Mouse (Mus musculus): ENCODE data around the gene Copz1.

Copz1 gene

DNA sequence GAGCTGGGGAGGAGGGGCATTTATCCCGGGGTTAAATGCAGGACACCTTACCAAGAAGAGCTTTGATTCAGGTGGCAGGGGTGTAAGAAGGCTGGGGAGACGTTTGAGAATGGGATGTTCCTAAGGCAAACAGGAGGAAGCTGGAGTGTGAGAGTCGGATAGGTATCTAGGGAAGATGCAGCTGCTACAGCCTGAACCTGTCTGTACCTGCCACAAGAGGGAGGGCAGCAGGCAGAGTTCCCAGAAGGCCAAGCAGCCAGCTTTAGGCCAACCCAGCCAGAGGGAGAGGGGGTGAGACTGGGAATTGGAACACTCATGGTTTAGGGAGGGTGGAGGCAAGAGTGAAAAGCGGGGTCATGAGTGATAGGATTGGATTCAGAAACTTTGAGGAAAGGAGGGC, 68.3 kb downstream of the Copz1 start:
- DNase-seq, result no peak

DNA sequence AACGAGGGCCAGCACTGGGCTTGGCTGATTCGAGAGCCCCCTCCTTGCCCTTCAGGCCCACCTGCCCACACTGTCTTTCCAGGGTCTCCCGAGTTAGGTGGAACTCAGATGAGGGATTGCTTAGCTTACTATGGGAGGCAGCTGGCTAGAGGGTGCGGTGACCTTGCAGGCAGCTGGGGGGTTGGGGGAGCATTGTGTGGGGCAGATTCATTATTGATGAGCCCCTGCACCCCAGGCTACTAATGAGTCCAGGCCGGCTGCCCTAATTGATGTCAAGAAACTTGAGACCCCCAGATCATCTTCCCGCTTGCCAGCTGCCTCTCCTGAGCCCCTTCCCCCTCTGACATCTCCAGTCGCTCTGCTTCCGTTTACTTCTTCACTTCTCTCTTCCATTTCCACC, 69.0 kb downstream of the Copz1 start:
- no peak for DNase-seq

DNA sequence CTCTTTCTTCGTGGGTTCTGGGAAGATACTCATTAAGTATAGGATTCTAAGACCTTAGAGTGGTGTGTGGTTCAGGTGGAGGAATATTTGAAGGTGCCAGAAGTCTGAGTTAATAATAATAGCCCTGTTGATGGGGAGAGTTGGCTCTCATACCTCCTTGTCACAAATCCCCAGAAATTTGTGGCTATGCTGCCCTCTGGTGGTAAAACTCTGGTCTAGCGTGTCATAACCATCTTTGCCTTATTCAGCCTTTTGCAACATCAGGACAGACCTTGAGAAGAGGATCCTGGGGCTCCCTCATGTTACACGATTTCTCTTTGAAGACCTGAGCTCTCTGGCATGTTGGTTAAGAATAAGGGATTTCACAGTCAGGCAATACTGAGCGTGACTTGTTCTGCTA, 69.9 kb downstream of the Copz1 start:
- peak in 1 of 2 experiments; percentile 44 for DNase-seq

DNA sequence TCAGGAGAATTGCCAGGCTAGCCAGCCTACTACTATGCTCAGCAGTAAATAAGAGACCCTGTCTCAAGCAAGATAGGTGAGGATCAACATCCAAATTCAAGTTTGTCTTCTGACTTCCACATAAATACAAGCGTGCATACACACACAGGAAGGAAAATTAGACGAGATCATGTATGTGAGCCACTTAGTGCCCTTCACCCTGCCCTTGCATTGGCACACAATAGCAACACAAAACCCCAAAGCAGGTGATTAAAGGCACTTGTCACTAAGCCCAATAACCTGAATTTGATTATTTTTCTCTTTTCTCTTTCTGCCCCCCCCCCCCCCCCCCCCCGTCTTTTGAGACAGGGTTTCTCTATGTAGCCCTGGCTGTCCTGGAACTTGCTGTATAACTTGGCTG, 70.5 kb downstream of the Copz1 start:
- DNase-seq, result no peak

DNA sequence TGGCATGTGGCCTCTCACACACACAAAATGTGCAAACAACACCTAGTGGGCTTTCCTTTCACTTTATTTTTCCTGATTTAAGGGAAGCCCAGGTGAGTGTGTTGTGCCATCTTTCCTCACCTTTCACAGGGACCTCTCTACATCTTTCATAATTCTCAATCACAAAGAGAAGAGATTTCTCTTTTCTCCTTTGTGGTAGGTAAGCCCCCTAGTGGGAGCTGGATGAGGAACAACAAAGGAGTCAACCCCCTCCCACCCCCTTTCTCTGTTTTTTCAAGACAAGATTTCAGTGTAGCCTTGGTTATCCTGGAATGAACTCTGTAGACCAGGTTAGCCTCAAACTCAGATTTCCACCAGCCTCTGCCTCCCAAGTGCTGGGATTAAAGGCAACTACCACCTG, 71.0 kb downstream of the Copz1 start:
- no peak for DNase-seq

DNA sequence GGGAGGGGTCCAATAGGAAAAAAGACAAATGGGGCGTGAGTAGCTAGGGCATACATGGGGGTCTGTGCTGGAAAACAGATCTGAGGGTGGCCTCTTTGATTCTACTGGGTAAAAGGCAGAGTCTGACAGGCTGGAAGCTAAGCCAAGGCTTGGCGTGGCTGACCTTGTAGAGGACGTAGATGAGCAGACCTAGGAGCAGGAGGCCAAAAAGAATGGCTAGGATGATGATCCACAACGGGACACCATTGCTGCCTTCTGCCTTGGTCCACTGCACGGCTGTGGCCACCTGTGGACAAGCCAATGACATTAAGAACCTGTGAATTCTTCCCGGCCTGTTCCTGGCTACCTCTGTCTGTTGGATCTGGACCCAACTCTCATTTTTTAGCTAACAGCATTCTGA, 73.3 kb downstream of the Copz1 start:
- DNase-seq, result no peak

DNA sequence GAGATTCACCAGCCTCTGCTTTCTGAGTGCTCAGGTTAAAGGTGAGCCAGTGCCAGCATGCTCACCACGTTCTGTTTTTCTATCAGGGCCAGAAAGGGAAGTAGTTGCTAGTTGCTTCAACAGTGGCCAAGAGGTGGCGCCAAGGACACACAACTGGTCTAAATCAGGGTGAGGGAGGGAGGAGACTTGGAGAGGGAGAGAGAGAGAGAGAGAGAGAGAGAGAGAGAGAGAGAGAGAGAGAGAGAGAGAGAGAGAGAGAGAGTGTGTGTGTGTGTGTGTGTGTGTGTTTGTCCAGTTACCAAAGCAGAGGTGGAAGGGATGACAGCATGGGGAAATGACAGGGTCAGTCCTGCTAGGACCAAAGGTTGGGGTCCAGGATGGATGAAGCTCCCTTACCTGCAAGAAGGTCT, 74.8 kb downstream of the Copz1 start:
- DNase-seq, result peak in 1 of 2 experiments; percentile 32

Data from thymus, adult 18-20 months (tissue).